Mouse (Mus musculus): ENCODE data around the gene 8030474K03Rik.
"Not testable (repeated sequence)": the region's sequence is repeated elsewhere in the genome, so short reads cannot be mapped to it uniquely, and the experiment has no call there.

GRCm38 (mm10) chrX:101819980-101820379 lies 25.5 kb downstream of the 8030474K03Rik start:
- not testable (repeated sequence) for TF ChIP-seq CTCF (IDR thresholded peaks at IDR 0.05; ENCODE audit: control insufficient read depth, insufficient read depth, low read length); POLR2A (IDR thresholded peaks at IDR 0.05; ENCODE audit: borderline replicate concordance, control insufficient read depth, low read depth, low read length)
